Mouse (Mus musculus) liver, embryonic 14.5 days (tissue): Measurements from ENCODE around the gene Myh7.

Experiments
- CTCF ChIP-seq: IDR thresholded peaks from 2 replicates; pipeline ENCODE4 v1.5.1; 2016; ENCODE audit warnings: antibody characterized with exemption, low read depth, control low read depth
- EP300 ChIP-seq: IDR thresholded peaks from 2 replicates; pipeline ENCODE4 v1.6.1; 2016; ENCODE audit warnings: antibody characterized with exemption, low read depth

DNA sequence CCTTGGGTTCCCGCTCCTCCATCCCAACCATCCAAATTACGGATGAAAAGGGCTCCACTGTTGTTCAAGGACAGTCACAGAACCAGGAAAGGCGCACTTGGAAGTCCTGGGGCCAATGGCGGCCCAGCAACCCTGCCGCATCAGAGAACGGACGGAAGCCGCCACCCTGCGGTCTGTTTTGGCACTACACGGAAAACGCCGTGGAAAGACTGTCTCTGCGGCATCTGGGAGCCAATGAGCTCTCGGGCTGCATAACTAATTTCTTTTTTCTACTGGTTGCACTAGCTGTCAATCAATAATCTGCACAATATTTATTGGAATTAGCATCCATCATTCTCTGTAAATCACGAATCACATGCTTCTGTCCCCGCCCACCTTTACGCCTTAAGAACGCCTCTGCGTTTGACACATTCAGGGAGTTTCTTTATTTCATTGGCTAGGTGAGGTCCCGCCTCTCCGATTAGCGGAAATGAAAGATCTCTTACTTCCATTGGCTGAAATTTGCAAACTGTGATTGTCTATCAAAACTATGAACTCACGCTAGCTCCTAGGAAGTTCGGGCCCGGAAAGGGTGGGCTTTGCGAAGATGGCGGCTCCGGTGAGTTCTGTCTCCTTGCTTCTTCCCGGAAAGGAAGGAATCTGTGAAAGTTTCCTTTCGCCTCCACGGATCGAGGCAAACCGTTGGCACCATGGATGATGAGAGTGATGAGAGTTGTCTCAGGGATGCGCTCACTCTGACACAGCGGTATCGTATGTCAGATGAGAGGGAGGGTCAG is 20.8 kb upstream of the Myh7 start, which contains the start of gene Ngdn:
- TF ChIP-seq EP300, result peak; percentile 58
- peak; percentile 96 for TF ChIP-seq CTCF
